Mouse (Mus musculus) bone marrow, adult 2 months (tissue): ENCODE data around the gene Spin2c. TPM values are rescaled to one million over a fixed set of nuclear protein-coding genes. Genes with fewer than 3 reads are reported as not detected.

ENCODE experiments used
- H3K27ac ChIP-seq: fragments of 200-500 bp; 2 replicates; pipeline ENCODE4 v1.5.1; 2012; ENCODE audit warnings: low read depth, mild to moderate bottlenecking, control low read depth, inconsistent platforms, low read length; ENCODE audit not compliant: control insufficient read depth, poor library complexity, insufficient read depth
- H3K4me1 ChIP-seq: fragments of 200-500 bp; 2 replicates; pipeline ENCODE4 v1.6.1; 2011; ENCODE audit warnings: low read length; ENCODE audit not compliant: control insufficient read depth, insufficient read depth
- H3K4me3 ChIP-seq: fragments of 200-500 bp; replicated peaks from 2 replicates; pipeline ENCODE3; 2011; ENCODE audit warnings: mild to moderate bottlenecking, low read depth, low read length, control low read depth; ENCODE audit not compliant: control insufficient read depth
- CTCF ChIP-seq: fragments of 200-500 bp; IDR thresholded peaks from 2 replicates; pipeline ENCODE4 v1.5.1; 2011; ENCODE audit warnings: low read length, control low read depth; ENCODE audit not compliant: control insufficient read depth, insufficient read depth
- POLR2A ChIP-seq: fragments of 200-500 bp; IDR thresholded peaks from 2 replicates; pipeline ENCODE4 v1.6.1; 2011; ENCODE audit warnings: low read depth, mild to moderate bottlenecking, control low read depth, low read length, borderline replicate concordance; ENCODE audit not compliant: control insufficient read depth
- WGBS: fragments of 180-500 bp; shearing (Covaris S2); methylation state at CpG from one replicate; pipeline ENCODE4 v1.1.7; 2018; 5-methylcytosine and 5-hydroxymethylcytosine counted together
- polyA plus RNA-seq: library from polyadenylated mRNA; stranded (reverse); fragments of >200 nt; gene quantifications from 2 replicates; pipeline ENCODE4 v1.2.4, GENCODE M21; 2011; ENCODE audit warnings: low replicate concordance; ENCODE audit not compliant: missing spikeins, insufficient read depth, insufficient read length

Gene Spin2c
- polyA plus RNA-seq: not detected in 2 replicates

GRCm38 (mm10) chrX:153831951-153832561 lies at the start of gene Spin2c:
Gene Spin2c (plus strand): TSS chrX:153832225.
- no peak for TF ChIP-seq POLR2A
- TF ChIP-seq CTCF: no peak
- WGBS: 13% methylated on average over 23 of the region's 23 CpGs
- Histone ChIP-seq H3K27ac (no peak within 1 kb of the TSS), H3K4me3 (peak within 1 kb of the TSS; percentile 47), H3K4me1 (no peaks in the 10 kb centered on the region)

- H3K4me1 ChIP-seq: no peaks in the 10 kb centered on the region
- H3K27ac ChIP-seq: no peak overlapping the region
- WGBS: 17% methylated on average over 14 of the region's 14 CpGs
- peak overlapping the region; percentile 47 for H3K4me3 ChIP-seq
- no peak for TF ChIP-seq CTCF
- TF ChIP-seq POLR2A: no peak
Observed at GRCm38 (mm10) chrX:153832606-153833005, 581 bp downstream of the Spin2c start.

Other genes with a start within 250 kb of the Spin2c start
- gene Kctd12b, start 135.8 kb upstream of the Spin2c start, polyA plus RNA-seq: 1.7 and 2.1 TPM in 2 replicates
- 6.3 and 18.9 TPM in 2 replicates for gene Nbdy, start 108.6 kb upstream of the Spin2c start, polyA plus RNA-seq
- gene Samt1, start 180.4 kb downstream of the Spin2c start, polyA plus RNA-seq: not detected in 2 replicates
- not detected in 2 replicates for gene 4921511M17Rik, start 201.6 kb downstream of the Spin2c start, polyA plus RNA-seq
- gene Gm10057, start 222.8 kb downstream of the Spin2c start, polyA plus RNA-seq: not detected in 2 replicates